ENCODE assay signal across 9 mouse cellular contexts in genomic region chr4:149597641-149598208, GRCm38 (mm10). TPM values are rescaled to one million over a fixed set of nuclear protein-coding genes. Genes with fewer than 3 reads are reported as not detected.
A peak's percentile ranks its signal among the peaks of the same experiment; 100 is the strongest.
DNase-seq lines count a peak whose midpoint lies in the region; ATAC-seq and TF ChIP-seq lines count a peak whose summit lies in the region.
"Had no signal": no experiment of that assay in that cellular context is flagged by ENCODE, and none has a peak within 500 bp of the region (broad histone marks: within the 10 kb centered on the region; RNA-seq: fewer than 3 reads in every experiment).

No protein-coding gene starts in this region.

- H3K27ac ChIP-seq in hindbrain, postnatal 0 days: no peak overlapping the region
- H3K27ac ChIP-seq in hindbrain, embryonic 13.5 days: no peak overlapping the region

- ATAC-seq in hindbrain, postnatal 0 days: peak; percentile 59
- ATAC-seq in hindbrain, embryonic 13.5 days (ENCODE audit: low FRiP score): no peak
- ATAC-seq: hindbrain, embryonic 16.5 days had no signal

- H3K9me3 ChIP-seq in hindbrain, postnatal 0 days (ENCODE audit: low read length): no peaks in the 10 kb centered on the region
- no peaks in the 10 kb centered on the region for H3K9me3 ChIP-seq in hindbrain, embryonic 13.5 days

- H3K4me3 ChIP-seq in hindbrain, postnatal 0 days (ENCODE audit: low read length): no peak overlapping the region
- H3K4me3 ChIP-seq in hindbrain, embryonic 13.5 days: no peak overlapping the region

- WGBS in hindbrain, postnatal 0 days: 70% methylated on average over 12 of the region's 12 CpGs
- WGBS in hindbrain, embryonic 13.5 days: 79% methylated on average over 12 of the region's 12 CpGs

- intact Hi-C loops in left cerebral cortex, postnatal 14 days (cut with DNase I): no loop called here

- no peak for TF ChIP-seq CTCF in hindbrain, postnatal 0 days (IDR thresholded peaks at IDR 0.05; ENCODE audit: low read depth)

- H3K9ac ChIP-seq in hindbrain, postnatal 0 days (replicated peaks; ENCODE audit: low read length): no peak overlapping the region
- H3K9ac ChIP-seq in hindbrain, embryonic 13.5 days: no peak overlapping the region

- no peaks in the 10 kb centered on the region for H3K27me3 ChIP-seq in hindbrain, postnatal 0 days (ENCODE audit: insufficient read depth, low read length)
- no peaks in the 10 kb centered on the region for H3K27me3 ChIP-seq in hindbrain, embryonic 13.5 days

- no peaks in the 10 kb centered on the region; the same call in none of the 2 replicates for H3K4me1 ChIP-seq in hindbrain, postnatal 0 days (ENCODE audit: insufficient read depth, low read length)
- H3K4me1 ChIP-seq in hindbrain, embryonic 13.5 days (replicated peaks): peaks cover 51% of the 10 kb centered on the region

- H3K4me2 ChIP-seq in hindbrain, postnatal 0 days (ENCODE audit: low read depth, low read length): no peak overlapping the region
- no peak overlapping the region for H3K4me2 ChIP-seq in hindbrain, embryonic 13.5 days

- DNase-seq in adrenal gland, postnatal 36 days: peak; percentile 26 to 41
- no peak for DNase-seq in adrenal gland, postnatal 25 days
- peak; percentile 47 for DNase-seq in hindbrain, postnatal 0 days (ENCODE audit: low spot score)
- peak; percentile 60 for DNase-seq in brain, adult 2 months (ENCODE audit: low read depth, low spot score)
- DNase-seq in lung, postnatal 10 days: peak; percentile 77
- DNase-seq in urinary bladder, adult 2 months (ENCODE audit: low spot score): no peak
- DNase-seq in left cerebral cortex, postnatal 14 days (ENCODE audit: low spot score in 2 of 2): no peak

- H3K36me3 ChIP-seq in hindbrain, postnatal 0 days (ENCODE audit: insufficient read depth, low read length): no peaks in the 10 kb centered on the region
- no peaks in the 10 kb centered on the region for H3K36me3 ChIP-seq in hindbrain, embryonic 13.5 days

RNA-seq across cellular contexts. Expression of gene Clstn1, which starts 11.5 kb away (rescaled TPM):
- 10 to 100 TPM; 92.4 to 97.7 TPM for total RNA-seq in adrenal gland, postnatal 36 days (2021)
- total RNA-seq in adrenal gland, postnatal 25 days (2021): 67.9 and 83.9 TPM in 2 replicates
- total RNA-seq in hindbrain, postnatal 0 days (2014; rRNA removed): 590 and 603 TPM in 2 replicates
- polyA plus RNA-seq in hindbrain, postnatal 0 days (2015; fragmentation: Nextera tagmentation; extraction: Ambion mirVana): 193 and 206 TPM in 2 replicates
- polyA plus RNA-seq in hindbrain, embryonic 13.5 days (2015; fragmentation: Nextera tagmentation; extraction: Ambion mirVana): 64.6 and 83.6 TPM in 2 replicates
- 28.0 and 61.1 TPM in 2 replicates for polyA plus RNA-seq in urinary bladder, adult 2 months (2012; rRNA removed)
- 1,000 to 10,000 TPM; 1,335 to 1,338 TPM for total RNA-seq in left cerebral cortex, postnatal 14 days (2021)

Comparison
In these comparisons a context has a peak if more than half of its experiments do, and no peak if none do; other contexts are left out.
1. DNase-seq: peak in adrenal gland, postnatal 36 days (2 of 2), hindbrain, postnatal 0 days (single experiment), brain, adult 2 months (single experiment) and lung, postnatal 10 days (single experiment); none in adrenal gland, postnatal 25 days (single experiment), urinary bladder, adult 2 months (single experiment) and left cerebral cortex, postnatal 14 days (0 of 2).